ENCODE assay signal across 12 mouse cellular contexts in the genomic region with DNA sequence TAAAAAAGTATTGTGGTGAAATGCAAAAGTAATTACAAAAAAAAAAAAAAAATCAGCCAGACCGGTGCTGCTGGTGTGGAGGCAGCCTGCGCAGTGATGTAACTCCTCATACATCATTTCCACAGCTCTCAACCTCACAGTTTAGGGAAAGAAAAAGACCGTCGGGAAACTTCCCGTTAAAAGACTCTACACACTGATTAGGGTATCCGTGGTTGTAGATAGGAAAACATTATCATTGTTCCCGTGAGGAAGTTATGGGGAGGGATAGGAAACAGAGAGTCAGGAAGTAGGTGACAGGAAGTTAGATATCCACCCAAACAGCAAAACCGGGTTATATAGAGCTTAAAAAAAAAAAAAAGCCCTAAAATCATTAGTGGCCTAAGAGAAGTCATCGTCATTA. TPM values are rescaled to one million over a fixed set of nuclear protein-coding genes. Genes with fewer than 3 reads are reported as not detected.
A peak's percentile ranks its signal among the peaks of the same experiment; 100 is the strongest.
DNase-seq lines count a peak whose midpoint lies in the region; ATAC-seq and TF ChIP-seq lines count a peak whose summit lies in the region.
"Had no signal": no experiment of that assay in that cellular context is flagged by ENCODE, and none has a peak within 500 bp of the region (broad histone marks: within the 10 kb centered on the region; RNA-seq: fewer than 3 reads in every experiment).

No protein-coding gene starts in this region.

- no peak overlapping the region for H3K9ac ChIP-seq in hindbrain, embryonic 12.5 days
- no peak overlapping the region for H3K9ac ChIP-seq in lung, embryonic 15.5 days
- H3K9ac ChIP-seq in limb, embryonic 14.5 days (ENCODE audit: low read depth, low read length, severe bottlenecking) = 0 out of 2 replicates have a peak overlapping the region, but pooled peaks have one; percentile 34
- no peak overlapping the region for H3K9ac ChIP-seq in forebrain, embryonic 11.5 days (ENCODE audit: low read length)
- H3K9ac ChIP-seq: forebrain, embryonic 13.5 days had no signal

- no peak for ATAC-seq in hindbrain, embryonic 12.5 days (ENCODE audit: low FRiP score)
- 0 out of 2 replicates have a peak, but pooled peaks have one; percentile 55 for ATAC-seq in lung, embryonic 15.5 days (ENCODE audit: borderline replicate concordance, extremely low read depth, low FRiP score, low TSS enrichment)
- 0 out of 2 replicates have a peak, but pooled peaks have one; percentile 29 for ATAC-seq in common myeloid progenitor, adult 5-6 weeks (replicated peaks; ENCODE audit: low read depth, poor library complexity, severe bottlenecking)
- ATAC-seq in limb, embryonic 14.5 days (ENCODE audit: low FRiP score, low read depth) = peak; percentile 25; the same call in 1 of the 2 replicates
- ATAC-seq in forebrain, embryonic 11.5 days (replicated peaks; ENCODE audit: low FRiP score) = no peak
- ATAC-seq: CD4-positive, CD25-positive, alpha-beta regulatory T cell, adult 4 months; forebrain, embryonic 13.5 days had no signal

- H3K4me2 ChIP-seq in hindbrain, embryonic 12.5 days (replicated peaks) = no peak overlapping the region
- peak overlapping the region; percentile 17; the same call in 1 of the 2 replicates for H3K4me2 ChIP-seq in lung, embryonic 15.5 days
- peak overlapping the region; percentile 59 for H3K4me2 ChIP-seq in limb, embryonic 14.5 days (replicated peaks; ENCODE audit: low read depth, low read length, severe bottlenecking)
- no peak overlapping the region for H3K4me2 ChIP-seq in forebrain, embryonic 11.5 days (ENCODE audit: low read depth, low read length, severe bottlenecking)
- H3K4me2 ChIP-seq: forebrain, embryonic 13.5 days had no signal

- no peaks in the 10 kb centered on the region for H3K9me3 ChIP-seq in hindbrain, embryonic 12.5 days (replicated peaks)
- H3K9me3 ChIP-seq in hindbrain, embryonic 10.5 days = no peaks in the 10 kb centered on the region
- no peaks in the 10 kb centered on the region for H3K9me3 ChIP-seq in lung, embryonic 15.5 days
- H3K9me3 ChIP-seq in limb, embryonic 14.5 days (ENCODE audit: control insufficient read depth, low read length) = no peaks in the 10 kb centered on the region
- no peaks in the 10 kb centered on the region for H3K9me3 ChIP-seq in forebrain, embryonic 11.5 days (ENCODE audit: control insufficient read depth, low read length)
- H3K9me3 ChIP-seq: forebrain, embryonic 13.5 days had no signal

- 61% methylated on average over 9 of the region's 9 CpGs for WGBS in hindbrain, embryonic 12.5 days
- WGBS in hindbrain, embryonic 10.5 days = 79% methylated on average over 9 of the region's 9 CpGs
- 36% methylated on average over 9 of the region's 9 CpGs for WGBS in lung, embryonic 15.5 days
- 10% methylated on average over 9 of the region's 9 CpGs for WGBS in limb, embryonic 14.5 days
- 80% methylated on average over 9 of the region's 9 CpGs for WGBS in forebrain, embryonic 11.5 days

- no peak overlapping the region for H3K4me3 ChIP-seq in hindbrain, embryonic 12.5 days
- H3K4me3 ChIP-seq in hindbrain, embryonic 10.5 days = no peak overlapping the region
- H3K4me3 ChIP-seq in lung, embryonic 15.5 days = no peak overlapping the region
- H3K4me3 ChIP-seq in limb, embryonic 14.5 days (replicated peaks; ENCODE audit: low read length) = peak overlapping the region; percentile 29
- H3K4me3 ChIP-seq in forebrain, embryonic 11.5 days (ENCODE audit: low read depth, low read length) = no peak overlapping the region
- H3K4me3 ChIP-seq: forebrain, embryonic 13.5 days had no signal

- H3K36me3 ChIP-seq in hindbrain, embryonic 12.5 days = no peaks in the 10 kb centered on the region
- no peaks in the 10 kb centered on the region for H3K36me3 ChIP-seq in hindbrain, embryonic 10.5 days
- H3K36me3 ChIP-seq in lung, embryonic 15.5 days = no peaks in the 10 kb centered on the region
- no peaks in the 10 kb centered on the region for H3K36me3 ChIP-seq in limb, embryonic 14.5 days (ENCODE audit: control insufficient read depth, insufficient read depth, low read length)
- H3K36me3 ChIP-seq in forebrain, embryonic 11.5 days (ENCODE audit: control insufficient read depth, insufficient read depth, low read length) = no peaks in the 10 kb centered on the region

- H3K27me3 ChIP-seq in hindbrain, embryonic 12.5 days = no peaks in the 10 kb centered on the region
- no peaks in the 10 kb centered on the region for H3K27me3 ChIP-seq in hindbrain, embryonic 10.5 days (ENCODE audit: insufficient read depth, poor library complexity, severe bottlenecking)
- H3K27me3 ChIP-seq in lung, embryonic 15.5 days = no peaks in the 10 kb centered on the region
- no peaks in the 10 kb centered on the region for H3K27me3 ChIP-seq in limb, embryonic 14.5 days (ENCODE audit: control insufficient read depth, insufficient read depth, low read length)
- H3K27me3 ChIP-seq in forebrain, embryonic 11.5 days (ENCODE audit: control insufficient read depth, insufficient read depth, low read length) = no peaks in the 10 kb centered on the region
- H3K27me3 ChIP-seq: forebrain, embryonic 13.5 days had no signal

- TF ChIP-seq POLR2A in limb, embryonic 14.5 days (IDR thresholded peaks at IDR 0.05; ENCODE audit: borderline replicate concordance, extremely low read depth, insufficient read depth, insufficient read length) = no peak

- no peak for DNase-seq in hindbrain, embryonic 10.5 days (ENCODE audit: low spot score)
- DNase-seq in lung, postnatal 36 days = no peak
- peak; percentile 49 for DNase-seq in limb, embryonic 14.5 days (ENCODE audit: low spot score)
- no peak for DNase-seq in embryo, embryonic 9.5 days (ENCODE audit: extremely low spot score)
- DNase-seq in forebrain, embryonic 11.5 days (ENCODE audit: low spot score) = no peak
- DNase-seq: cerebellum, adult 11 months; retina, postnatal 1 day had no signal

- H3K27ac ChIP-seq in hindbrain, embryonic 12.5 days = peak overlapping the region; percentile 58
- no peak overlapping the region for H3K27ac ChIP-seq in hindbrain, embryonic 10.5 days
- peak overlapping the region; percentile 25; the same call in 1 of the 2 replicates for H3K27ac ChIP-seq in lung, embryonic 15.5 days
- no peak overlapping the region for H3K27ac ChIP-seq in limb, embryonic 14.5 days (replicated peaks; ENCODE audit: low read depth, low read length)
- no peak overlapping the region for H3K27ac ChIP-seq in forebrain, embryonic 11.5 days (ENCODE audit: low read depth, low read length)
- H3K27ac ChIP-seq: forebrain, embryonic 13.5 days had no signal

- H3K4me1 ChIP-seq in hindbrain, embryonic 12.5 days = peaks cover 16% of the 10 kb centered on the region
- H3K4me1 ChIP-seq in hindbrain, embryonic 10.5 days (replicated peaks) = peaks cover 12% of the 10 kb centered on the region
- no peaks in the 10 kb centered on the region for H3K4me1 ChIP-seq in lung, embryonic 15.5 days
- peaks cover 11% of the 10 kb centered on the region for H3K4me1 ChIP-seq in limb, embryonic 14.5 days (ENCODE audit: control insufficient read depth, insufficient read depth, low read length)
- no peaks in the 10 kb centered on the region; the same call in 1 of the 2 replicates for H3K4me1 ChIP-seq in forebrain, embryonic 11.5 days (replicated peaks; ENCODE audit: control insufficient read depth, insufficient read depth, low read length)

RNA-seq across cellular contexts. Expression of a gene that starts 52.9 kb away (rescaled TPM):
- 37.7 and 39.0 TPM in 2 replicates for polyA plus RNA-seq in hindbrain, embryonic 12.5 days (2016; fragmentation: Nextera tagmentation; extraction: Ambion mirVana)
- 39.9 and 41.3 TPM in 2 replicates for polyA plus RNA-seq in hindbrain, embryonic 10.5 days (2016; fragmentation: Nextera tagmentation; extraction: Ambion mirVana)
- 29.8 and 30.0 TPM in 2 replicates for polyA plus RNA-seq in lung, embryonic 15.5 days (2015; fragmentation: Nextera tagmentation; extraction: Ambion mirVana)
- total RNA-seq in common myeloid progenitor, adult 5-6 weeks (2017) = 25.8 and 26.5 TPM in 2 replicates
- polyA plus RNA-seq in limb, embryonic 14.5 days (2012; rRNA removed) = 46.0 and 55.3 TPM in 2 replicates
- 49.5 and 50.6 TPM in 2 replicates for polyA plus RNA-seq in limb, embryonic 14.5 days (2014; fragmentation: Nextera tagmentation; extraction: Ambion mirVana)
- polyA plus RNA-seq in forebrain, embryonic 11.5 days (2014; fragmentation: Nextera tagmentation; extraction: Ambion mirVana) = 37.8 and 39.4 TPM in 2 replicates

Comparison
In these comparisons a context has a peak if more than half of its experiments do, and no peak if none do; other contexts are left out.
1. H3K27ac ChIP-seq: peak in hindbrain, embryonic 12.5 days (single experiment) and lung, embryonic 15.5 days (single experiment); none in hindbrain, embryonic 10.5 days (single experiment), limb, embryonic 14.5 days (single experiment) and forebrain, embryonic 11.5 days (single experiment).
2. ATAC-seq: peak in lung, embryonic 15.5 days (single experiment), common myeloid progenitor, adult 5-6 weeks (single experiment) and limb, embryonic 14.5 days (single experiment); none in hindbrain, embryonic 12.5 days (single experiment) and forebrain, embryonic 11.5 days (single experiment).
3. H3K4me2 ChIP-seq: peak in lung, embryonic 15.5 days (single experiment) and limb, embryonic 14.5 days (single experiment); none in hindbrain, embryonic 12.5 days (single experiment) and forebrain, embryonic 11.5 days (single experiment).